Mouse (Mus musculus) stomach, embryonic 15.5 days (tissue): ENCODE results near the gene Erbb4. TPM values are rescaled to one million over a fixed set of nuclear protein-coding genes. Genes with fewer than 3 reads are reported as not detected.
A peak's percentile ranks its signal among the peaks of the same experiment; 100 is the strongest.

Experiments used
- ATAC-seq: fragments of 200-750 bp; cut with Nextera tagmentation; 2 replicates; pipeline ENCODE4 v1.8.0; 2017; ENCODE audit warnings: low read depth, moderate number of reproducible peaks, moderate TSS enrichment; ENCODE audit not compliant: insufficient read depth, low FRiP score
- H3K27ac ChIP-seq: fragments of 300-500 bp; sonication (generic); 2 replicates; pipeline ENCODE4 v1.5.1; 2015; ENCODE audit warnings: mild to moderate bottlenecking, inconsistent platforms
- H3K27me3 ChIP-seq: fragments of 300-500 bp; sonication (generic); replicated peaks from 2 replicates; pipeline ENCODE4 v1.6.1; 2015; ENCODE audit warnings: inconsistent platforms
- H3K36me3 ChIP-seq: fragments of 300-500 bp; sonication (generic); 2 replicates; pipeline ENCODE4 v1.6.1; 2015; ENCODE audit warnings: inconsistent platforms
- H3K4me1 ChIP-seq: fragments of 300-500 bp; sonication (generic); 2 replicates; pipeline ENCODE4 v1.6.1; 2015; ENCODE audit warnings: inconsistent platforms
- H3K4me2 ChIP-seq: fragments of 300-500 bp; sonication (generic); 2 replicates; pipeline ENCODE4 v1.6.1; 2015; ENCODE audit warnings: mild to moderate bottlenecking, inconsistent platforms
- H3K4me3 ChIP-seq: fragments of 300-500 bp; sonication (generic); replicated peaks from 2 replicates; pipeline ENCODE4 v1.5.1; 2015; ENCODE audit warnings: inconsistent platforms
- H3K9ac ChIP-seq: fragments of 300-500 bp; sonication (generic); 2 replicates; pipeline ENCODE4 v1.6.1; 2015; ENCODE audit warnings: inconsistent platforms
- H3K9me3 ChIP-seq: fragments of 300-500 bp; sonication (generic); 2 replicates; pipeline ENCODE4 v1.6.1; 2016; ENCODE audit warnings: inconsistent platforms
- WGBS: fragments of 180-500 bp; shearing (Covaris S2); methylation state at CpG from one replicate; pipeline ENCODE4 v1.1.7; 2015; 5-methylcytosine and 5-hydroxymethylcytosine counted together
- polyA plus RNA-seq: library from polyadenylated mRNA; unstranded; fragments of >200 nt; fragmentation: Nextera tagmentation; extraction: Ambion mirVana; gene quantifications from 2 replicates; pipeline ENCODE4 v1.2.1, GENCODE M21; 2015

Erbb4 gene
- polyA plus RNA-seq, 1 experiment from 2014 or later, result 0.14 TPM

DNA sequence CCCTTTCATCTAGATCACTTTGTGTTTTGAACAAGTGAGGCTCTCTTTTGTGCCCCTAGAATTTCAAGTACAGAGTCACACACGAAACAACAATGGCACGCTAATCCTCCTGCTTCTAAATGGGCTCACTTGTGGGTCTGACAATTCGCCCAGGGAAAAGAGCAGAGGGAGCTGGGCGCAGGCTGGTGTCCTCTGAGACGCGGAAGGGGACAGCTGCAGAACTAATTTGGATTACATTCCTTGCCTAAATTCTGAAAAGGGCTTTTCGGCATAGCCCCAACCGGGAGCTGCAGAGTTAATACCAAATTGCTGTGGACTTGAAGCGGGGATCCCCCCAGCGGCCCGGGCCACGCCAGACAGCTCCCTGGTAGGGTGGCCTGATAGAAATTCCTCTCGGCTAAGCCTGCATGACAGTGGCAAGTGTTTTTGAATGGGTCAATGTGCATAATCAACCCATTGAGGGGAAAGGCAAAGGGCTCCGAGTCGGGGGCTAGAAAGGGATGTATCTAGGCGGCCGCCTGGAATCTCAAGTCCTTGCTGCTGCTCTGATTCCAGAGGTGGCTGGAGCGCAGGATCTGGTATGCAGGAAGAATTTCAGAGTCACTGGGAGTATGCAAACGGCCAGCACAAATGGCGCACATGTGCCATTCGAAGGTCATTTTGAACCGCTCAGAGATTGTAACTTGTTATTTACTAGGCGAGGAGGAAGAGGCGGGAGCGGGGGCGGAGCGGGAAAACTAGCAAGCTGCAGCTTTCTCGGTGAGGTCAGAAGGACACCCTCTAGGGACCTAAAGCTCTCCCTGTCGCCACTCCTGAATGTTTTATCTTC is 2.2 kb downstream of the Erbb4 start:
- peak overlapping the region; percentile 58 for H3K4me3 ChIP-seq
- H3K36me3 ChIP-seq, result no peaks in the 10 kb centered on the region
- H3K27me3 ChIP-seq, result peaks cover 20% of the 10 kb centered on the region
- WGBS, result under 1% methylated on average over 29 of the region's 29 CpGs
- no peak overlapping the region for H3K9ac ChIP-seq
- peak overlapping the region; percentile 100 for H3K4me2 ChIP-seq
- H3K4me1 ChIP-seq, result peaks cover 25% of the 10 kb centered on the region
- no peak overlapping the region for H3K27ac ChIP-seq
- ATAC-seq, result no peak
- H3K9me3 ChIP-seq, result no peaks in the 10 kb centered on the region

DNA sequence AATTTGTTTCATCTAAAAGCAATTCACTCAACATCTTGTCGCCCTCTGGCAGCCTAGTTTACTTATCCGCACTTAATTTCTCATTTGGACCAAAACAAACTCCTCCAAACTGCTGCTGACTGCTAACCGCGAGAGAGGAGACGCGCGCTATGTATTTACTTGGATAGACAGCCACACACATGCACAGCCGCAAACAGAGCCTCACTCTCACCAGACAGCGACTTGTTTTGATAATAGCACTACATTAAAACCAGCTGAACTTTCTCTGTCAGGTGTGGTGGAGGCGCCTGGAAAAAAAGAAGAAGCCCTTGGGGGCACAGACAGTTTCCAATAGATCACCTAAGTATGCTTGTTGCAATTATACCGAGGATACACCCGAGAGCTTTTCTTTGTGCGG is 2.8 kb downstream of the Erbb4 start:
- no peak for ATAC-seq
- no peaks in the 10 kb centered on the region for H3K9me3 ChIP-seq
- H3K4me1 ChIP-seq, result peaks cover 25% of the 10 kb centered on the region
- H3K9ac ChIP-seq, result no peak overlapping the region
- H3K4me2 ChIP-seq, result peak overlapping the region; percentile 100
- H3K27me3 ChIP-seq, result peaks cover 20% of the 10 kb centered on the region
- WGBS, result 2% methylated on average over 13 of the region's 13 CpGs
- H3K36me3 ChIP-seq, result no peaks in the 10 kb centered on the region
- H3K4me3 ChIP-seq, result peak overlapping the region; percentile 58
- no peak overlapping the region for H3K27ac ChIP-seq

DNA sequence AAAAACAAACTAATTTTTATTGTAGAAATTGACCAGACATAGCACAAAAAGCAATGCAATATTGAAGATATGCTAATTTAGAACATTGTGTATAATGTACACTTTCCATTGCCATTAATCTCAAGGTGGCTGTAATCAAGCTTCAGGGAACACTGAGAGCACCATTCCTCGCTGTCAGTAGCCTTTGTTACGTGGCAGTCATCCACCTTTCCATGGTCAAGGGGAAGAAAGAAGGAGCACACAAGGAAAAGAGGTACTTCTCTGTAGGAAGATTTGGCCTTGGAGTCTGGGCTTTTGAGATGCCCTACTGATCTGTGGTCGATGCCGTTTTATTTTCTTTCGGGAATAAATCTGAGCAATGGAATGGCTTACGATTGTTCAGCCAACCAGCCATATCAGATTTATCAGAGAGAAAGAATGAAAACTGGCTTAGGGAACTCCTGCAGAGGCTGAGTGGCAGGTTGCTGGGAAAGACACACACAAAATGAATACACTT is 4.6 kb downstream of the Erbb4 start:
- peaks cover 20% of the 10 kb centered on the region for H3K27me3 ChIP-seq
- no peaks in the 10 kb centered on the region for H3K9me3 ChIP-seq
- ATAC-seq, result no peak
- H3K27ac ChIP-seq, result no peak overlapping the region
- H3K4me1 ChIP-seq, result peaks cover 25% of the 10 kb centered on the region
- 81% methylated on average over 6 of the region's 6 CpGs for WGBS
- no peak overlapping the region for H3K9ac ChIP-seq
- no peak overlapping the region for H3K4me3 ChIP-seq
- H3K4me2 ChIP-seq, result no peak overlapping the region
- H3K36me3 ChIP-seq, result no peaks in the 10 kb centered on the region

DNA sequence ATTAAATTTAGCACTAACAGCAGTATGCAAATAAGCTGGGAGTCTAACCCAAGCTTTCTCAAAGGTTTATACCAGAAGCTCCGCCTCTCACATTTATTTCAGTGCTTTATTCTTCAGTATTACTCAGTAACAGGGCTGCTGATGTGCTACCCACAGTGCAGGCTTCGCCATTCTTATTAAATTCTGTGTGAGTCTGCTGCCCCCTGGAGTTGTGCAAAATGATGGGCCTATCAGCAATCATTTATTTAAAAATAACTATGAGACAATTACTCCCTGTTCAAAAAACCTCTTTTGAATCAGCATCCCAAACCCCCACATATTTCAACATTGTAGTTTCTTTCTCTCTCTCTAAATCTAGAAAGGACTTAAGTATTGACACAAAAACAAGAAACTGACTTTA is 6.2 kb downstream of the Erbb4 start:
- Histone ChIP-seq H3K9me3 (no peaks in the 10 kb centered on the region), H3K4me1 (peaks cover 13% of the 10 kb centered on the region), H3K36me3 (no peaks in the 10 kb centered on the region), H3K27me3 (peaks cover 13% of the 10 kb centered on the region), H3K4me3 (no peak overlapping the region), H3K27ac (no peak overlapping the region), H3K4me2 (no peak overlapping the region), H3K9ac (no peak overlapping the region)
- no peak for ATAC-seq
- 86% methylated on average over 2 of the region's 2 CpGs for whole genome bisulfite sequencing

DNA sequence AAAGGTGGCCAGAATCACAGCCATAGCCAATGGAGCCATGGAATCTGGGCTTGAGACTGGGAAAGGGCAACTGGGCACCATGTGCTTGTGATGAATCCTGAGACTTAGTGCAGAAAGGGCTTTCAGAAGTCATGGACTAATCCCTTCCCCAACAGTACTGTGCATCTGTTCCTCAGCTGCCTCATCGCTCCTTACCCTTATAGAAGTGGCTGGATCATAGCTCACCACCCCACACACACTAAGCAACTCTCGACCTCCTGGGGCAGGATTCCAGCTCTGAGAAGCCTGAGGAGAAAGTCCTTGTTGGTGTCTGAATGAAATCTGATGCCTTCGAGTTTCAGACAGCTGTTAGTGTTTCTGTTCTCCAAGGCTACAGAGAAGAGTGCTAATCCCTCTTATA is 14.8 kb downstream of the Erbb4 start:
- Histone ChIP-seq H3K4me1 (no peaks in the 10 kb centered on the region), H3K4me3 (no peak overlapping the region), H3K4me2 (no peak overlapping the region), H3K36me3 (no peaks in the 10 kb centered on the region), H3K27me3 (no peaks in the 10 kb centered on the region), H3K9me3 (no peaks in the 10 kb centered on the region), H3K9ac (no peak overlapping the region), H3K27ac (no peak overlapping the region)
- WGBS, result 33% methylated on average over 3 of the region's 3 CpGs
- no peak for ATAC-seq

DNA sequence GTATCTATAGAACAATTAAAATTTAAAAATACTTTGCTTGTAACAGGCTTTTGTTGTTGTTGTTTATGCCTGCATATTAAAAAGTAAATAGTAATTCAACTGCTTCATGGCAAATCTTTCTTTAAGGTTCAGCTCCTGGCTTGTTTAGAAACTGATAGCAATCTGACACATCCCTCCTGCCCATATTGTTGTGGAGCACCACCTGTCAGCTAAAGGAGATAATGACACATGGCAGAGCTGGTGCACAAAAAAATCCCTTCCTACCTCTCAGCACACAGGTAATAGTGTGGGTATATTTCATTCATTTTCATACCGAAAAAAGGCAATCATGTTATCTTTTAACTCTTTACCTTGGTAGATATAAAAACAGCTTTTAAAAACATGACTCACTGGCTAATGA is 18.5 kb downstream of the Erbb4 start:
- no peaks in the 10 kb centered on the region for H3K9me3 ChIP-seq
- H3K27me3 ChIP-seq, result no peaks in the 10 kb centered on the region
- 70% methylated on average over 1 of the region's 1 CpGs for WGBS
- no peak for ATAC-seq
- no peak overlapping the region for H3K9ac ChIP-seq
- no peaks in the 10 kb centered on the region for H3K36me3 ChIP-seq
- no peak overlapping the region for H3K4me2 ChIP-seq
- H3K27ac ChIP-seq, result no peak overlapping the region
- H3K4me1 ChIP-seq, result no peaks in the 10 kb centered on the region
- no peak overlapping the region for H3K4me3 ChIP-seq

DNA sequence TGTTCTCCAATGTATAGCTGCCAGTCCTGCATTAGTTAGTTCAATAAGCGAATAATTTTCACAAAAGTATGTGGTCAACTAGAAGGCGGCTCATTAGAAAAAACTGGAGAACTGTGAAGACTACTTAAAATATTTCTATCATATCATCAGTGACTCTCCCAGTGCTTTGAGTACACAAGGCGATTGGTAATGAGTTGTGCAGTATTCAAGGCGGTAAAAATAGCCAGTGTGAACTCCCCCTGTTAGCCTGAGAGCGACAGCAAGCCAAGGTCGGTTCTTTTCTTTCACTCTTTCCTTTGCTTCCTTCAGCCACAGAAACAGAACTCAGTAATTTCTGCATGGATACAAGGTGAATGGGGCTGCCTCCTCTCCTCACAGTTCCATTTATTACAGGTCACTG is 22.1 kb downstream of the Erbb4 start:
- H3K36me3 ChIP-seq, result no peaks in the 10 kb centered on the region
- H3K9me3 ChIP-seq, result no peaks in the 10 kb centered on the region
- no peak overlapping the region for H3K27ac ChIP-seq
- H3K27me3 ChIP-seq, result no peaks in the 10 kb centered on the region
- H3K4me1 ChIP-seq, result no peaks in the 10 kb centered on the region
- 71% methylated on average over 6 of the region's 6 CpGs for WGBS
- no peak overlapping the region for H3K4me2 ChIP-seq
- H3K9ac ChIP-seq, result no peak overlapping the region
- ATAC-seq, result no peak
- H3K4me3 ChIP-seq, result no peak overlapping the region

DNA sequence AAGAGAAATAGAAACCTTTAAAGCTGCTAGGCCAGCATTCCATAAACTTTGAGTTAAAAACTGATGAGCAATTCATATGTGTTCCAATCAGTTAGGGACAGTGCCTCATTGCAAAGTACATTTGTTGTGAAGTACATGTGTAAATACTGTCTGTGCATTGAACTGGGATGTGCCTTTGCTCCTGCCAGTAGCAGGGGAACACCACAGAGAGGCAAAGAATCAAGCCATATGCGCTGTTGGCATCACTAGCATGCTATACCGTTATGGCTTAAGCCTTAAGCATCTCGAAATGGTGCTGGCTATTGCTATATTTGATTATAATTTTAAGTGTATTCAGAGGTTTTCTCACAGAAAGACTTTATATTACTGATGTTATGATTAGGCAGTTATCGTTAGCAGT is 58.9 kb downstream of the Erbb4 start:
- no peak overlapping the region for H3K27ac ChIP-seq
- no peaks in the 10 kb centered on the region for H3K36me3 ChIP-seq
- no peaks in the 10 kb centered on the region for H3K4me1 ChIP-seq
- no peak overlapping the region for H3K9ac ChIP-seq
- WGBS, result 81% methylated on average over 4 of the region's 4 CpGs
- no peaks in the 10 kb centered on the region for H3K27me3 ChIP-seq
- H3K4me2 ChIP-seq, result no peak overlapping the region
- no peak overlapping the region for H3K4me3 ChIP-seq
- H3K9me3 ChIP-seq, result no peaks in the 10 kb centered on the region
- no peak for ATAC-seq

DNA sequence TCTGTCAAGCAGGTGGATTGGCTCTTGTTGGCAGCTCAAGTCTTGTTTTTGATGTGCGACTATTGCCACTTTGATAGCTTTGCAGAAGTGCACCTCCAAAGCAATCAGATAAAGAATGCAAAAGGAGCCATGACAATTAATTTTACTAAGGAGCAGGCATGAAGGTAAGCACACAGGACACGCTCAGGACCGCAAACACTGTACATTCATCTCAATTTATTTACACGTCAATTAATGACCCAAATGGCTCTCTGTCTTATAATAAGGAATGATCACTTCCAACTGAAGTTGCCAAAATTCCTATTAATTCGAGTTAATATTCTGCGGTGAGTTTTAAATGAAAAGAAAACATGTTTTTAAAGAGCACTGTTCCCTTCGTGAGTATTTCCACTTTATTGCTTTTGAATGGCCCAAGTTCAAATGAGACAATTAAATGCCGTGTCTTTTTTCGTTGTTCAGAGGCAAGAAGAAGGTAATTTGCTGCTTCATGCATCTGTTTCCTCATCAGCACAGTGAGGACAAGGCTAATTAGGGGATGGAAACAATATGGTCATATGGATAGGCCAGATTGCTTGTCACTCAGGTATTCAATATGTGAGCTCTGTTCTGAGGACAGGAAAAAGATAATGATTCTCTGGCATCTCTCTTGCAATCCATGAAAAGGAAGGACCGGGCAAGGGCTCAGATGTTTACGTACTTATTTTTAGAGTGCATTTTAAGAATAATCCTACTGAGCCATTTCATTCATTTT is 61.5 kb downstream of the Erbb4 start:
- Histone ChIP-seq H3K4me3 (no peak overlapping the region), H3K4me2 (no peak overlapping the region), H3K9me3 (no peaks in the 10 kb centered on the region), H3K36me3 (no peaks in the 10 kb centered on the region), H3K9ac (no peak overlapping the region), H3K4me1 (no peaks in the 10 kb centered on the region), H3K27ac (no peak overlapping the region), H3K27me3 (no peaks in the 10 kb centered on the region)
- no peak for ATAC-seq
- 87% methylated on average over 11 of the region's 11 CpGs for WGBS

DNA sequence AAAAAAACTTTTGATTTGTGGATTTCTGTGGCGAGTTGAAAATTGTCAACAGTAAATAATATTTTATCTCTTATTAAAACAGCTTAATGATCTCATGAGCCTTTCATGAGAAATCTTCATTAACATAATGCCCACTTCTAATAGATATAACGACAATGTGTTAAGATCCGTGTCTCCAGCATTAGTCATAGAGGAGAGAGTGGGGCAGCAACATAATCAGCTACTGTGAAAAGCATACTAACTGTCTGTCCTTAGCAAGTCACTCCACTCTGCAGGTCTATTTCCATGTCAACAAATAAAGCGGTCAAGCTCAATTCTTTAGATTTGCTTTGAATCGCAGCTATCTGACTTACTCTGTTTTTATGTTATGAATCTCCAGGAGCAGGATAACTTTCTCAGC is 80.0 kb downstream of the Erbb4 start:
- ATAC-seq, result no peak

DNA sequence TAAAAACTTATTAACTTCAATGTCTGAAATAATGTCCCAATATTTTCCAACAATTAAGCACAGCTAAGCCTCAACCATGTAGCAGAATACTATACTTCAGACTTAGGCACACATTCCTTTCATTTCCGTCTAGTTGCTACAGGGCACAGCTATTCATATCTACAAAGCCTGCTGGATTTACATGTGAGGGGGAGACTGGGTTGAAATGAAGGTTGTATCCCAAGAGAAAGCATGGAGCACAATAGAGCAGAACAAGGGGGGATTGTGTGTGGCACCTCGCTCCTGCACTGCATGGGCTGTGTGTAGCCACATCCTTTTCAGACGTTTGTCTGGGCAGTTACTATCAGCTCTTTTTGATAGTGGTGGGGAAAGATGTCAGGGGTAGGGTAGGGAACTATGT is 83.0 kb downstream of the Erbb4 start:
- Histone ChIP-seq H3K9me3 (no peaks in the 10 kb centered on the region), H3K27me3 (no peaks in the 10 kb centered on the region), H3K4me2 (no peak overlapping the region), H3K4me3 (no peak overlapping the region), H3K9ac (no peak overlapping the region), H3K4me1 (no peaks in the 10 kb centered on the region), H3K27ac (no peak overlapping the region), H3K36me3 (no peaks in the 10 kb centered on the region)
- WGBS, result 45% methylated on average over 3 of the region's 3 CpGs
- ATAC-seq, result no peak

More for the DNA sequence above, 80.0 kb downstream of the Erbb4 start:
- WGBS, result 74% methylated on average over 5 of the region's 5 CpGs
- Histone ChIP-seq H3K27me3 (no peaks in the 10 kb centered on the region), H3K4me1 (no peaks in the 10 kb centered on the region), H3K9ac (no peak overlapping the region), H3K27ac (no peak overlapping the region), H3K4me2 (no peak overlapping the region), H3K4me3 (no peak overlapping the region), H3K9me3 (no peaks in the 10 kb centered on the region), H3K36me3 (no peaks in the 10 kb centered on the region)

DNA sequence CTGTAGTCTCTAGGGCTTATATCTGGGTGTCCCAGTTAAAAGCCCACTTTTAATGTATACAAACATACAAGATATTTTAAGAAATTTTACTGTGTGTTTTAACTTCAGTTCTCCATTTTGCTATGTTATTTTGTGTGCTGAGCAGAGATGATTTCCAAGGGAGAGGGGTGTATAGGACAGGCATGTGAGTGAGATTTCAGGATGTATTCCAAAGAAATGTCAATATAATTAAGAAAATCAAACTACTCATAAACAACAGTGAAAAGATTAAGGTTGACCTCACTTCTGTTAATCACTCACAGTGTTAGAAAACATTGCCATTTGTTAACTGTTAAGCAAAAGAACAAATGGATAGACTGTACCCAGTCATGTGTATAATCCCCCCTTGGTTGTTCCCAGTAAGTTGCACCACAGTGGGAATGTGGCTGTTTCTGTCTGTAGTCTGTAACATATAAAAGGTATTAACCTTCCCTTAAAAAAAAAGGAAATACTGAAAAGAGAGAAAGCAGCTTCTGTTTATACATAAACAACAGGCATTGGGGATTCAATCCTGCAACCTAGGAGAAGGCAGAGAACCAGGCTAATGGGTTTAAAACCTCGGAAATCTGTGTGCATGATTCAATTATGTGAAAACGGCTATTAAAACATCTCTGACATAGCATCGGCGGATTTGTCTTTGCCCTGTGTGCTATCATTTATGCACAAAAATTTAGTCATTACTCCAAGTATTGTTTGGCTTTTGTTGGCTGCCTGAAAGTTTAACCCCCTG is 84.5 kb downstream of the Erbb4 start:
- WGBS, result 77% methylated on average over 4 of the region's 4 CpGs
- ATAC-seq, result no peak
- H3K27ac ChIP-seq, result no peak overlapping the region
- no peaks in the 10 kb centered on the region for H3K9me3 ChIP-seq
- no peaks in the 10 kb centered on the region for H3K27me3 ChIP-seq
- no peaks in the 10 kb centered on the region for H3K36me3 ChIP-seq
- H3K9ac ChIP-seq, result no peak overlapping the region
- no peak overlapping the region for H3K4me2 ChIP-seq
- no peak overlapping the region for H3K4me3 ChIP-seq
- no peaks in the 10 kb centered on the region for H3K4me1 ChIP-seq
